Mouse (Mus musculus): ENCODE data around the gene Unc93a. TPM values are rescaled to one million over a fixed set of nuclear protein-coding genes. Genes with fewer than 3 reads are reported as not detected.
"Not testable (repeated sequence)": the region's sequence is repeated elsewhere in the genome, so short reads cannot be mapped to it uniquely, and the experiment has no call there.

Gene Unc93a
- polyA plus RNA-seq, 1 experiment from 2014 or later = not detected

- 0 out of 2 replicates have a peak, but pooled peaks have one; percentile 39 for ATAC-seq (ENCODE audit: low FRiP score, low TSS enrichment)
- H3K4me2 ChIP-seq (replicated peaks; ENCODE audit: low read depth, low read length); H3K4me1 ChIP-seq (ENCODE audit: control insufficient read depth, insufficient read depth, low read length); H3K27ac ChIP-seq (ENCODE audit: low read depth, low read length); H3K36me3 ChIP-seq (ENCODE audit: control insufficient read depth, insufficient read depth, low read length); H3K9ac ChIP-seq (ENCODE audit: low read depth, low read length); H3K27me3 ChIP-seq (ENCODE audit: control insufficient read depth, insufficient read depth, low read length); H3K9me3 ChIP-seq (ENCODE audit: control insufficient read depth, low read length); H3K4me3 ChIP-seq (ENCODE audit: low read length): not testable (repeated sequence)
- WGBS = 83% methylated on average over 2 of the region's 4 CpGs
Measured at GRCm38 (mm10) chr17:13092960-13093359, 38.6 kb downstream of the Unc93a start.

GRCm38 (mm10) chr17:13092100-13092764 is 39.4 kb downstream of the Unc93a start:
- H3K9ac ChIP-seq (ENCODE audit: low read depth, low read length); ATAC-seq (ENCODE audit: low FRiP score, low TSS enrichment); H3K9me3 ChIP-seq (ENCODE audit: control insufficient read depth, low read length); H3K4me3 ChIP-seq (ENCODE audit: low read length); H3K4me2 ChIP-seq (replicated peaks; ENCODE audit: low read depth, low read length); H3K36me3 ChIP-seq (ENCODE audit: control insufficient read depth, insufficient read depth, low read length); H3K27ac ChIP-seq (ENCODE audit: low read depth, low read length); H3K4me1 ChIP-seq (ENCODE audit: control insufficient read depth, insufficient read depth, low read length); H3K27me3 ChIP-seq (ENCODE audit: control insufficient read depth, insufficient read depth, low read length): not testable (repeated sequence)
- 66% methylated on average over 5 of the region's 8 CpGs for WGBS

- WGBS = no CpG with 5 or more reads among the region's 1 CpGs
- ATAC-seq (ENCODE audit: low FRiP score, low TSS enrichment); H3K4me3 ChIP-seq (ENCODE audit: low read length); H3K27me3 ChIP-seq (ENCODE audit: control insufficient read depth, insufficient read depth, low read length); H3K9ac ChIP-seq (ENCODE audit: low read depth, low read length); H3K9me3 ChIP-seq (ENCODE audit: control insufficient read depth, low read length); H3K4me2 ChIP-seq (replicated peaks; ENCODE audit: low read depth, low read length); H3K4me1 ChIP-seq (ENCODE audit: control insufficient read depth, insufficient read depth, low read length); H3K36me3 ChIP-seq (ENCODE audit: control insufficient read depth, insufficient read depth, low read length); H3K27ac ChIP-seq (ENCODE audit: low read depth, low read length): not testable (repeated sequence)
Measured at GRCm38 (mm10) chr17:13091510-13091909, 40.1 kb downstream of the Unc93a start.

- not testable (repeated sequence) for H3K9me3 ChIP-seq (ENCODE audit: control insufficient read depth, low read length); H3K27me3 ChIP-seq (ENCODE audit: control insufficient read depth, insufficient read depth, low read length); H3K4me3 ChIP-seq (ENCODE audit: low read length); H3K36me3 ChIP-seq (ENCODE audit: control insufficient read depth, insufficient read depth, low read length); H3K9ac ChIP-seq (ENCODE audit: low read depth, low read length); H3K4me1 ChIP-seq (ENCODE audit: control insufficient read depth, insufficient read depth, low read length); ATAC-seq (ENCODE audit: low FRiP score, low TSS enrichment); H3K4me2 ChIP-seq (replicated peaks; ENCODE audit: low read depth, low read length); H3K27ac ChIP-seq (ENCODE audit: low read depth, low read length)
- WGBS = 63% methylated on average over 3 of the region's 5 CpGs
Measured at GRCm38 (mm10) chr17:13069227-13069626, 62.4 kb downstream of the Unc93a start.

- H3K4me1 ChIP-seq (ENCODE audit: control insufficient read depth, insufficient read depth, low read length); H3K36me3 ChIP-seq (ENCODE audit: control insufficient read depth, insufficient read depth, low read length); H3K9me3 ChIP-seq (ENCODE audit: control insufficient read depth, low read length); H3K27me3 ChIP-seq (ENCODE audit: control insufficient read depth, insufficient read depth, low read length); H3K27ac ChIP-seq (ENCODE audit: low read depth, low read length); ATAC-seq (ENCODE audit: low FRiP score, low TSS enrichment); H3K4me3 ChIP-seq (ENCODE audit: low read length); H3K9ac ChIP-seq (ENCODE audit: low read depth, low read length); H3K4me2 ChIP-seq (replicated peaks; ENCODE audit: low read depth, low read length): not testable (repeated sequence)
- 88% methylated on average over 1 of the region's 4 CpGs for WGBS
Measured at GRCm38 (mm10) chr17:13067864-13068385, 63.7 kb downstream of the Unc93a start.

GRCm38 (mm10) chr17:13062882-13063281 is 68.7 kb downstream of the Unc93a start:
- not testable (repeated sequence) for ATAC-seq (ENCODE audit: low FRiP score, low TSS enrichment); H3K4me3 ChIP-seq (ENCODE audit: low read length); H3K27me3 ChIP-seq (ENCODE audit: control insufficient read depth, insufficient read depth, low read length); H3K36me3 ChIP-seq (ENCODE audit: control insufficient read depth, insufficient read depth, low read length); H3K9me3 ChIP-seq (ENCODE audit: control insufficient read depth, low read length); H3K4me2 ChIP-seq (replicated peaks; ENCODE audit: low read depth, low read length); H3K27ac ChIP-seq (ENCODE audit: low read depth, low read length); H3K9ac ChIP-seq (ENCODE audit: low read depth, low read length); H3K4me1 ChIP-seq (ENCODE audit: control insufficient read depth, insufficient read depth, low read length)
- 89% methylated on average over 4 of the region's 7 CpGs for WGBS

- H3K27ac ChIP-seq (ENCODE audit: low read depth, low read length); H3K4me3 ChIP-seq (ENCODE audit: low read length); H3K9me3 ChIP-seq (ENCODE audit: control insufficient read depth, low read length); H3K36me3 ChIP-seq (ENCODE audit: control insufficient read depth, insufficient read depth, low read length); H3K4me2 ChIP-seq (replicated peaks; ENCODE audit: low read depth, low read length); ATAC-seq (ENCODE audit: low FRiP score, low TSS enrichment); H3K9ac ChIP-seq (ENCODE audit: low read depth, low read length); H3K4me1 ChIP-seq (ENCODE audit: control insufficient read depth, insufficient read depth, low read length); H3K27me3 ChIP-seq (ENCODE audit: control insufficient read depth, insufficient read depth, low read length): not testable (repeated sequence)
- 89% methylated on average over 4 of the region's 4 CpGs for WGBS
Measured at GRCm38 (mm10) chr17:13060804-13061203, 70.8 kb downstream of the Unc93a start, which contains the start of gene Tcp10b. Gene Tcp10b, plus strand, starts transcription at chr17:13061104.

Other genes with a start within 250 kb of the Unc93a start
- 1.3 and 1.7 TPM in 2 replicates for gene Pnldc1, start 221.6 kb downstream of the Unc93a start, polyA plus RNA-seq (2014; fragmentation: Nextera tagmentation; extraction: Ambion mirVana)
- 407 and 495 TPM in 2 replicates for gene Tcp1, start 216.1 kb downstream of the Unc93a start, polyA plus RNA-seq (2014; fragmentation: Nextera tagmentation; extraction: Ambion mirVana)
- 186 and 194 TPM in 2 replicates for gene Mrpl18, start 215.5 kb downstream of the Unc93a start, polyA plus RNA-seq (2014; fragmentation: Nextera tagmentation; extraction: Ambion mirVana)
- 0.61 and 0.76 TPM in 2 replicates for gene Acat3, start 191.2 kb downstream of the Unc93a start, polyA plus RNA-seq (2014; fragmentation: Nextera tagmentation; extraction: Ambion mirVana)
- 78.4 and 95.7 TPM in 2 replicates for gene Acat2, start 171.1 kb downstream of the Unc93a start, polyA plus RNA-seq (2014; fragmentation: Nextera tagmentation; extraction: Ambion mirVana)
- gene Wtap, start 137.6 kb downstream of the Unc93a start, polyA plus RNA-seq (2014; fragmentation: Nextera tagmentation; extraction: Ambion mirVana) = 146 and 173 TPM in 2 replicates
- 139 and 144 TPM in 2 replicates for gene Sod2, start 125.0 kb downstream of the Unc93a start, polyA plus RNA-seq (2014; fragmentation: Nextera tagmentation; extraction: Ambion mirVana)
- gene Gpr31b, start 79.5 kb downstream of the Unc93a start, polyA plus RNA-seq (2014; fragmentation: Nextera tagmentation; extraction: Ambion mirVana) = not detected in 2 replicates
- 0.23 TPM in 1 of 2 replicates, not detected in the other for gene Tcp10b, start 70.7 kb downstream of the Unc93a start, polyA plus RNA-seq (2014; fragmentation: Nextera tagmentation; extraction: Ambion mirVana)
- not detected in 2 replicates for gene Smok2a, start 89.4 kb upstream of the Unc93a start, polyA plus RNA-seq (2014; fragmentation: Nextera tagmentation; extraction: Ambion mirVana)
- gene Smok2b, start 98.4 kb upstream of the Unc93a start, polyA plus RNA-seq (2014; fragmentation: Nextera tagmentation; extraction: Ambion mirVana) = not detected in 2 replicates
- not detected in 2 replicates for gene Tcp10c, start 222.8 kb upstream of the Unc93a start, polyA plus RNA-seq (2014; fragmentation: Nextera tagmentation; extraction: Ambion mirVana)